Mouse (Mus musculus) testis, adult 2 months (tissue): ENCODE results near the gene Foxj3.

Source experiments
- CTCF ChIP-seq: fragments of 200-500 bp; IDR thresholded peaks from 2 replicates; pipeline ENCODE4 v1.5.1; 2012; ENCODE audit warnings: low read depth, mild to moderate bottlenecking, inconsistent platforms, low read length, moderate library complexity; ENCODE audit not compliant: control insufficient read depth, insufficient read depth, insufficient replicate concordance
- POLR2A ChIP-seq: fragments of 200-500 bp; IDR thresholded peaks from 2 replicates; pipeline ENCODE4 v1.6.1; 2012; ENCODE audit warnings: low read depth, mild to moderate bottlenecking, inconsistent platforms, low read length, moderate library complexity; ENCODE audit not compliant: control insufficient read depth

GRCm38 (mm10) chr4:119632721-119633120 lies 95.9 kb downstream of the Foxj3 start:
- TF ChIP-seq CTCF (no peak), POLR2A (no peak)
